Mouse (Mus musculus): Measurements from ENCODE around the gene Slc19a3.
"Not testable (repeated sequence)": the region's sequence is repeated elsewhere in the genome, so short reads cannot be mapped to it uniquely, and the experiment has no call there.

The Slc19a3 gene

DNA sequence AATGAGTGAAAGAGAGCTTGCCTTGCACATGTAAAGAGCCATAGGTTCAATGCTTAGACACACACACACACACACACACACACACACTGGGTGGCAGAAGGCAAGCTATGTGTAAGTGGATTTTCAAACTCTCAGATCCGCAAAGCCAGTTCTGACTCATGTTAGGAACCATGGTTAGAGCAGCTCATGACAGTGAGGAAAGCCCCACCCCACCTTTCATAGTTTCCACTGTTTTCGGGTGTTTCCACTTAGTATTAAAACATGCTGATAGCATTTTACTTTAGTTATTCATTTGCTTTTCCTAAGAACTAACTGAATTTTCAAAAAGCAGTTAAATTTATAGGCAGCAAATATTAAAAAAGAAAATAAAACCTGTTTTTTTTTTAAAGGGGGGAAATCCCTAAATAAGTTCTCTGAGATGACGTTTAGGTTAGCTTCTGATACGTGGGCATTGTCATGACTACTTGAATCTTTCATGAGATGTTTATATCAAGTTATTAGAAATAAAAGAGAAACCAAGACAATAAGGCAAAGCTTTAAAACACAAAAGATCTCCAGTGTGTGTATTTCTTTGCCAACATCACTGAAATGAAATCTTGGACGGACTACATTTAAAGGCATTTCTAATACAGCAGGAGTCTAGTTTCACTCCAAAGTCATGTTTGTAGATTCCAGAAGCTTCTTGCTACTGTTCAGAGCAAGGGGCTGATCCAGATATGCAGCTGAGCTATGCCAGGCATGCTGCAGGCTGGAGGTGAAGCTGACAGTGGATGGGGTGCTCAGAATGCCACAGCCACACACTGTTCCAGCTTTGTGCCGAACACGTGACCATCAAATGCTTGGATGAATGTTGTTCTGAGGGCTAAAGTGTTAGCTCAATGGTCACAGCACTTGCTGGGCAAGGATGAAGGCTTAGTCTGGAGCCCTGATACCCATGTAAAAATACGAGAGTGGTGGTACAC is 31.7 kb downstream of the Slc19a3 start:
- no peak for DNase-seq (ENCODE audit: low spot score)

DNA sequence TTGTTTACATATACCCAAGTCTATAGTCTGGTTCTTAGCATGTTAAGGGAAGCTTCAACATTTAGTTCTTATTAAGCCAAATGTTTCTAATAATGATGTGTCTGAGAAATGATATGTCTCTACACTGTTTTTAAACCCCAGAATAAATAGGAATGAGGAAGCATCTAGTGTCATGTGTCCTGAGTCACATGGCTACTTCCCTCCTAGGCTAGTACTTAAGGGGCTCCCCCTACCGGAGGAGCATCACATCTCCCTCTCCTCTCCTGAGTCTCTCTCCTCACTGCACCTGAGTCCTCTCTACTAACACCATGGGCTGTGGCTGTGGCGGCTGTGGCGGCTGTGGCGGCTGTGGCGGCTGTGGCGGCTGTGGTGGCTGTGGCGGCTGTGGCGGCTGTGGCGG is 37.9 kb downstream of the Slc19a3 start, which contains the start of gene Gm47959:
Gene Gm47959, plus strand, starts transcription at position 243 of the 400 bp plus-strand sequence.
- not testable (repeated sequence) for DNase-seq (ENCODE audit: low spot score)

DNA sequence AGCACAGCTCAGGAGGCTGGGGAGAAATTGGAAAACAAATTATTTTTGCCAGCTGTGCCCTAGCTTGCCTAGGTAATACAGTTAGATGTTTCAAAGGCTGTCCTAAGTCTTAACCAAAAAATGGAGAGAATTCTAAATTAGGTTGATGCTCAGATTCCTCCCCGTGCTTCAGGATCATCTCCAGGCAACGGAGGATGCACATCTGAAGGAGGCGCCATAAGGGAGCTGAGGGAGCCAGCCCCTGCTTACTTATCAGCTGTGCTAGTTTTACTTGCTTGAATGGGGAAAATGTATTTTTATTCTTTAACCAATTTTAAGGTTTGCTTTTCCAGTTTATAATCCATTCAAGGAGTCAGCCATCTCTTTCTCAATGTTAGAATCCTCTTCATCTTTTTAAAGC is 44.3 kb downstream of the Slc19a3 start:
- no peak for DNase-seq (ENCODE audit: low spot score)

DNA sequence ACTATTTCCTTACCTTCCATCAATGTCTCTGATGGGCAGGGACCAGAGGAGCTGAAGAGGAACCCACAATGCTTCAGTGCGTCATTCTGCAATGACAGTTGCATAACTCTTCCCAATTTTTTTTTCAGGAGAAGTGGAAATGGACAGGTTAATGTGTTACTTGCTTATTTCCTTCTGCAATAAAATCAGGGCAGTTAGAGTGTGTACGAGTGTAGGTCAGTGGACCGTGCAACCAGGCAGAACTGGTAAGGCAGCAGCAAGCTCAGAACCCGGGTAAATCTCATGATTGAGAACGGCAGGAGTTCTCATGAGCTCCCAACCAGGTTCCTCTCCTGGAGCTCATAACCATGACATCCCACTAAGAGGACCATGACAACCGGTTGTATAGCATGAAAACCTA is 46.2 kb downstream of the Slc19a3 start:
- DNase-seq (ENCODE audit: low spot score) = no peak

DNA sequence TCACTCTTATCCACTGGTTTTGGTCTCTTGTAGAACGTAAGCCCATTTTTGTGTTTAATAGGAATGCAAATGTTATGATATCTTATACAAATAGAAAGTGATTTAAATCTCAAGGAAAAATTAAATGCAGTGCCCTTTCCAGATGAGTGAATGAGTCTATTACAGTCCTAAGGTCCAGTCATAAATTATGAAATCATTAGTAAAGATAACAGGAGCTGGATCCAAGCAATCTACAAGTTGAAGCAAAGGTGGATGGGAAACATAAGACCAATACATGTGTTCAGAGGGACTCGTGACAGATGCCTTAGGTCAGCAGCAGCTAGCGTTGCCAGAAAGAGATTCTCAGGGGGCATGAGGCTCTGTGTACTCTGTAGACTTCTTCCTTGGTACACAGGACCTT is 46.7 kb downstream of the Slc19a3 start:
- DNase-seq (ENCODE audit: low spot score) = no peak

DNA sequence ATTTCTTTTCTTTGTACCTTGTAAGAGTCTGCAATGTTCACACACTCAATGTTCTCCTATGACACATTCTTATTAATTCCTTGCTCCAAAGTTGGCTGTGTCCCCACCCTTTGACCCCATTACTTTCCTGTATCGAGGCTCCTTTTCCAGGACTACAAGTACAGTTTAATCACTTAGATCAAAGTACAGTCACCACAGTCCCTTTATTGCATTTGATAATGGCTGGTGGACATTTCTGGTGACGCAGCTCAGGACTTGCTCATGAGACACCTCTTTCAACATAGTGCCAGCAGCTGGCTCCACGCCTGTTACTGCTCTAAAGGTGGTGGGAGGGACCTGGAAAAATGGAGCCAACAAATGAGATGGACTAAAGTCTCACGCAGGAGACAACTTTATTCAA is 47.2 kb downstream of the Slc19a3 start:
- DNase-seq (ENCODE audit: low spot score) = no peak

DNA sequence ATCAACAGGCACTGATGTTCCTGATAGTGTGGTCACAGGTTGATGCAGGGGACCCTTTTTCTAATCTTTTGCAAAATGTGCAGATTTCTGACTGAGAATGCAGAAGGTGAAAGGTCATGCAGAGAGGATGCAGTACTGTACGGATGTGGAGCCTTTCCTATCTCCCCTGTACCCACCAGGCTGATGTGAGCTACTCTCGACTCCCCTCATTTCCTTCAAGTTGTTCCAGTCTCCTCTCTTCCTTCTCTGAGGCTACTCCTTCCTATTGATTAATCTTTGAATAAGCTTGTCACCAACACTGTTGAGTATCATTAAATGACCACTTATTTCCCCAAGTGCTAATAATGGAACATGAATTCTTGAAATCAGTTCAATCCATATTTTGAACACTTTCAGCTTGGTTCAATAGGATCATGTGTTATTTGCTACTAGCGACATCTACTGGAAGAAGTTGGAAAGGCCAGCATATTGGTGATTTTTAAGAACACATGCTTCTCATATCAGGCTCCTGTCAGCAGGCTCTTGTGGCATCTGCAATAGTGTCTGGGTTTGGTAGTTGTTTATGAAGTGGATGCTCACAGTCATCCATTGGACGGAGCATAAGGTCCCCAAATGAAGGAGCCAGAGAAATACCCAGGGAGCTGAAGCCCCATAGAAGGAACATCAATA is 50.6 kb downstream of the Slc19a3 start:
- no peak for DNase-seq (ENCODE audit: low spot score)

DNA sequence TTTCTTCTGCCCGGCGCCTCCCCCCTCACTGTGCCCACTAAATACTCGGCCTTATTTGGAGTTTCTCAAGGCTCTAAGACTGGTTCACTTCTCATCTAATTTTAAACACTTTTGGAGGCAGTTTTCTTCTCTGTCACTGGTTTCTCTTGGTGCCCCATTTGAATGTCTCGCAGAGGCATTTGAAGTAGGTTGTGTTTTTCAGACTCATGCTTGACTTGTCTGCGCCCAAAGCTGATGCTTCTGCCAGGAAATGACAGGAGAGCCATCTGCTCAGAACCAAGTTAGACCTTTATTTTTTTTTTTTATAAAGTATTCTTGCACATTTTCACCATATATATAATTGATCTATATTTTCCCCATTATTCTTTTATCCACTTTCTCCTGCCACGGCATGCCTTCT is 51.5 kb downstream of the Slc19a3 start:
- DNase-seq (ENCODE audit: low spot score) = no peak

DNA sequence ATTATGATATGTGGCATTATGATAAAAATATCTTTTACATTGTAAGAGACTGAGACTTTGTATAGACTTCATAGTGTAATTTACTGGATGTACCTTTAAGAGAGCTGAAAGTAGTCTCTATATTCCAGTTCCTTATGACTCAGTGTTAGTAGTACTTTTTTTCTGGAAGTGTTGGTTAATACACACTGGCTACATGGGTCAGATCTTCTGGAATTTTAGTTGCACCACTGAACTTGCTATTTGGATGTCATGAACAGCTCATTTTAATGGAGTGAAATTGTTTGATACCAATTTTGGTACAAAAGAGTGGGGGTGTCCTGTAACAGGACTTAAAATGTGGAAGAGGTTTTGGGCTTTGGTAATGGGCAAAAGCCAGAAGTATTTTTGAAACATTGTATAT is 60.4 kb downstream of the Slc19a3 start:
- no peak for DNase-seq (ENCODE audit: low spot score)

DNA sequence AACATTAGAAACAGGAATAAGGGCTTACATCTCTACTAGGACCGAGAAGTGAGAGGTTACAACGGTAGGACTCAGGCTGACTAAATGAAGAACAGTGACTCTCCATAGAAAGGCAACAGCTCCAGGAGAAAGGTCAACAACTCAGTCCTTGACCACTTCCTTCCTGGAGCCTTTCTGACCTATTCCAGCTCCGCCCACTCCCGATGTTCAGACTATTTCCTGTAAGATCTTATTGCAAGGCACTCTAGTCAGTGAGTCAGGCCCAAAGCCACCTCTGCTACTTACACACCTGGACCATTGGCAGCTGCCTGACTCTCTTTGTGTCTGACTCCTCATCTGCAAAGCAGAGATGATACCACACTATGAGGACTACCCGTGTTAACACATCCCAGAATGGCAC is 62.5 kb downstream of the Slc19a3 start:
- no peak for DNase-seq (ENCODE audit: low spot score)

DNA sequence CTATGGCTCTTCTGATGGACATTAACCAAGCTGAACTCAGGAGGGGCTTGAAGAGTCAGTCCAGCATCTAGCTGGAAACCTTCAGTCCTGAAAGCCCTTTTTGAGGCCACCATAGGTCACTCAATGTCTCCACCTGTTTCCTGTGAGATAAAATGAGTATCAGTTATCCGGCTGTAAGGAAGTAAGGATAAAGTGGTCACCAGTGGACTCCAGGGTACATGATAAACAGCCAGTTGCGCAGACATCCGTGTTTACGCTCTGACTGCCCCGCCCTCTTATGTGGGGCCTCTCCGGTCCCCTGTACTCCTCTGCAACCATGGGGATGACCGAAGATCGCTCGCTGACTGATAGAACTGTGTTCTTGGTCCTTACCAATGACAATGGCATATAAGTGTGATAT is 63.9 kb downstream of the Slc19a3 start:
- DNase-seq (ENCODE audit: low spot score) = no peak

DNA sequence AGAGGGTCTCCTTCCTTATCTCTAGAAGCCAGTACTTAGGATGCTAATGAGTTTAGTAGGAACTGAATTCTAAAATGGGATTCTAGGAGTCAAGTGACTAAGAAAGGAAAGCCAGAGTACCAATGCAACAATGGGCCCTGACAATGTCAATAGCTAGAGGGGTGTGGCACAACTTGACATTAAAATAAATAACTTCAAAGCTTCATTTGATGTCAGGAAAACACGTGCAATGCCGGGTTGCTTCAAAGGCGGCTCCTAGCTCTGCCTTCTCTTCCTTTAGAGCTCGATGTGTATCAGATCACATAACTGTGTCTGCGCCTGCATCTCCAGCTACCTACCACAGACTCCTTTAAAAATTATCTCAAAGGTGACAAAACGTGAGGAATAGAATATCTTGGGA is 64.3 kb downstream of the Slc19a3 start:
- DNase-seq (ENCODE audit: low spot score) = no peak

DNA sequence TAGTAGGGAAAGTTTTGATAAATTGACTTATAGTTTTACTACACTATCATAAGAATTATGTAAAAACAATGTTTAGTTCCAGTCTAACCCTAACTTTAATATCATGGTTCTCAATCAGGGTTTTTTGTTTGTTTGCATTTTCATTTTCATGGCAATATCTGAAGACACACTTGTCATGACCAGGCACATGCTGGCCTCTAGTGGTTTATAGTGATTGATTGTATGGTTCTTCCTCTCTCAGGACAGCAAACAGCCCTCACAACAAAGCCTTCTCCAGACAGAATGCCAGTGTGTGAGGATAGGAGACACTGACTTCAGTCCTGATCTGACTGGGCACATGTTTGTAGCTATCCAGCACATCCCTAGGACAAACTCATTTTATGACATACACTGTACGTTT is 65.0 kb downstream of the Slc19a3 start:
- DNase-seq (ENCODE audit: low spot score) = no peak

DNA sequence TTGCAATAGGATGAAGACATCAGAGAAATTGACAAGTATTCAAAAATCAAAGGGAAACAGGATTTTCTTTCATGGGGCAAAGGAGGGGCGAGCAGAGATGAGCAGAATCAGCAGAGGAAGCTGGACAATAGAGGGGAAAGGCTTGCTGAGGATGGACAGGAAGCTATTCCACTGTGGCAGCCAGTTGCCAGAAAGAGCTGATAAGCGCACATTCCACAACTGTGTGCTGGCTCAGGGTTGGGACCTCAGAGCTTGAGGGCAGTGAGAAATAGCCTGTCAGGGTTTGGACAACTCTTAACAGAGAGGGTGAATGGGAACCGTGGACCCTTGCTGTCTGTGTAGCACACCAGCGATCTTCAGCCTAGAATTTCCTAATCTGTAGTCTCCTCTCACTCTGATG is 66.2 kb downstream of the Slc19a3 start:
- DNase-seq (ENCODE audit: low spot score) = no peak

DNA sequence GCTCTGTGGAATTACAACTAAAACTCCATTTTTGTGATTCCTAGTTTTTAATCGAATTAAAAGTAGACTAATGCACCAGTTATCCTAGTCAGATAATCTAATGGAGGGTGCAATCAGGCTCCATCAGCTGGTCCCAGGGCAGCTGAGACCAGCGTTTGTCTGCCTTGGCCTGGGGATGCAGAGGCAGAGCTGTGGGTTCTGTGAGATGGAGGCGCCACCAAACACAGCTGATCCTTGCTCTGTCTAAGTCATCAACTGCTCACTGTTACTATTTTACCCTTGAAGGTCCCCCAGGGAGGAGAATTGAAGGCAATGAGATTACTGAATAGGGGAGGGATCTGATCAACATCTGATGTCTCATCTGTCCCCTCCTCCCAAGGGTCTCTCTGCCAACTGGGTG is 71.8 kb downstream of the Slc19a3 start:
- DNase-seq (ENCODE audit: low spot score) = no peak
